Mouse (Mus musculus) T-helper 1 cell (primary cell): ENCODE results near the gene Prr15.

ENCODE experiments used
- in situ Hi-C: fragments of 300-600 bp; cut with MboI, MseI; formaldehyde crosslinking; loops from one replicate; pipeline ENCODE4 v1.15.1; 2025; ENCODE audit warnings: high pct_unique_total_duplicates

Prr15 gene

DNA sequence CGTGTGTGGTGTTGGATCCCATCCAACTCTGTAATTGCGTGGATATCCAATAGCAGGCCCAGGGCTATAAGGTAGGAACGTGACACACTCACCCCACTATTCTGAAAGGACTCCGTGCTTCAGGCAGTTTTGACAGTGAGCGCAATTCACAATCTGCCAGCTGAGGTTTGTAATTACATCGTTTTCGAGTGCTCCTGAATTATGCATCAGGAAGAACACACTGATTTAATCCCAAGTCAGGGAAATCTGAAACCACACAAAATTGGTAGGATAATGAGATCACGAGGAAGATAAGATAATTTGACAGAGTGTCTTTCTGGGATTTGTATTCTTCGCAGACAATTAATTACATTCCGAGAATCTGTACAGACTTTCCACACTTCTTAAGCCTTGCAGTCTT lies 6.1 kb downstream of the Prr15 start:
- in situ Hi-C loops: no loop called here

DNA sequence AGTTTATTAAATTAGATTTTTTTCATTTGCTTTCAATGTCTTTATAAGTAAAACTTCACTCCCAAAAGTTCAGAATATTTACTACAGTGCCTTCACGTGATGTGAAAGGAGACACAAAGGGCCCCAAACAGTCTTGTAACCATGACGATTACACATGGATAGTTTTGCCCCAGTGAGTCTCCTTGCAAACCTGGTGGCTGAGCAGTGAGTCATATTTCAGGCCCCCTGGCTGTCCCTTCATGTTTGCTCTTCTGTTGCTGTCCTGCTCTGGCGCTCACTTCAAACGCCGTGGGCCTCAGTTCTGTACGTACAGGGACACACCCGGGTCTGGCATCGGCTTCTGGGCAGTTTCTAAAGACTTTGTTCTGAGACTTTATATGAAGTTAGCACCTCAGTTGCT lies 6.6 kb downstream of the Prr15 start:
- in situ Hi-C loops: no loop called here

DNA sequence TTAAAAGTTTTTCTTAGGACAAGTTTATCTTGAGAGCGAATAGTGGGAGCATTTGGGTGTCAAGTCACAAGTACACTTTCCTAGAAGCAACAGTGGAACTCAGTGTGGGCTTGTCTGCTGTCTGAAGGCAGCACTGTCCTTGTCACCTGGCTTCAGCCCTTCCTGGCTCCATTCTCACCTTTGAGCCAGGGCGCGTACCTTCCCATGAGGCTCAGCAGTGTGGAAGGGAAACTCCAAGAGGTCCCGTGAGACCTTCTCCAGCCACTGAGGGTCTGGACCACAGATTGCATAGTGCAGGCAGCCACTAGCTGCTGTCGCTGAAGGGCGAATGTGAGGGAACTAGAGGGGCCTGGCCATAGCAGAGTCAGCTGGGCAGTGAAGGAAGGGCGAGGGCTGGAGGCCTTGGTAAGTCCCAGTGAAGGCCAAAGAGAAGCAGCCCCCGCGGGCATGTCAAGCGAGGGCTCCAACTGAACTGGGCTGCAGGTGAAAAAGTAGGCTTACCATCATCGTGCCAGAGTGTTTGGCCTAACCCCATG lies 7.5 kb downstream of the Prr15 start:
- in situ Hi-C loops: no loop called here

DNA sequence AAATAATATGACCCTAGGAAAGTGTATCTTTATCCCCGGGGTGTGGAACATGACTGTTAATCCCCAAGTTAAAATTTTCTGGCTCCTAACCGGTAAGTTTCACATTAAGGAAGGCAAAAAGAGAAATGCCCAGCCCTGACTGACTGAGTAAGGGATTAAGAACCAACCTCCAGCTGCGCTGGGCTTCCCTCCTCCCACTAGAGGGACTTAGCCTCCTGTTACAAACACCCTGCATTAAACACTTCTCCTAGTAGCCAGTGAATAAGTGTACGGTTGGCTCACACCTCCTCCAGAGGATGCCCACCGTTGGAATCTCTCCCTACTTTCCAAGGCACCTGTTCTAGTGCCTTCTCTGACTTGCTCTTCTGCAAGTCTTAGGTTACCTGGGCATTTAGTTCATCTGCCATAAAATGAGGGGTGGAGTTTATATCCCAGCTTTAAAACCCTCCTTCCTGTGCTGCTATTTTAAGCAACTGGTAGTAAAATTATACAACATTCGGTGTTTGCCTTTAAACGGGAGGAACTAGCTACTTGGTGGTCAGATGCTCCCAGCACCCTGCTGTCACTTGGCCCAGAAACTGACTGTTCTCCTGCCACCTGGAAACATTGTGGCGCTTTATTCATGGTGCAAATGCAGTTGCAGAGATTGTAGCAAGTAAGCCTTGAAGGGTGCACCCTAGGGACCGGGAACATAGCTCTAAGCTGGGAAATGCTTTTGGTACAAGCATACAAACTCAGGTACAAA lies 8.2 kb downstream of the Prr15 start:
- in situ Hi-C loops: no loop called here

DNA sequence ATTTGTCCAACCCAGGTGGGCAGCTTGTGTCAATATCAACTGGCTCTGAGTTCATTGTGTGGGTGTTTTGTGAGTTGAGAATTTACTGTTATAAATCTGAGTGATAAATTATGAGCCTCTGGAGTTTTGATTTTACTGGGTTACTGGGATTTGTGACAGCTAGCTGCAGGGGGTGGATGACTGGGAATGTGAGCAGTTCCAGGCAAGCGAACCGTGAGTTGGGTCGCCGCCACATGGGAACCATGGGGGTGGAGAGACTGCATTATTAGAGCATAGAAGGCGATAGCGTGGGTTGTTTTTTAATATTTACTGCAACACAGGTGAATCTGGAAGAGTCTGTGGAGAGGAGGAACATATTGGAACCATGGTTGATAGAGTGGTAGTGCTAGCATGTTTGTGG lies 11.7 kb downstream of the Prr15 start:
- in situ Hi-C loops: no loop called here

DNA sequence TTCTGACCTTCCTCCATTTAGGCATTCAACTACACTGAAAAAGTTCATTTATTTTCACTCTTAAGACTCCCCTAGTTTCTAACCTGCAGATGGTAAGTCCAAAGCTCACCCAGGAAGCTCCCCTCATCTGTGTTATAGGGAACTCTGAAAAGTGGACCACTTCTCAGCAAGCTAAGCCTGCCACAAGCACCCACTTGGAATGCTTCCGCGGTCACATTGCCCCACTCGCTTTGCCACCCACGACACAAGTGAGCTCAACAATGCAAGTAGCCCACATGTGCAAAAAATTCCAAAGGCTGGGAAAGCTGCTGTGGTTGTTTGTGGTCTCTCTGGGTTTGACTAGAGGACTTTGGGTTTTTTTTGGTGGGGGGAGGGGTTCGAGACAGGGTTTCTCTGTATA lies 15.5 kb downstream of the Prr15 start:
- in situ Hi-C loops: no loop called here

DNA sequence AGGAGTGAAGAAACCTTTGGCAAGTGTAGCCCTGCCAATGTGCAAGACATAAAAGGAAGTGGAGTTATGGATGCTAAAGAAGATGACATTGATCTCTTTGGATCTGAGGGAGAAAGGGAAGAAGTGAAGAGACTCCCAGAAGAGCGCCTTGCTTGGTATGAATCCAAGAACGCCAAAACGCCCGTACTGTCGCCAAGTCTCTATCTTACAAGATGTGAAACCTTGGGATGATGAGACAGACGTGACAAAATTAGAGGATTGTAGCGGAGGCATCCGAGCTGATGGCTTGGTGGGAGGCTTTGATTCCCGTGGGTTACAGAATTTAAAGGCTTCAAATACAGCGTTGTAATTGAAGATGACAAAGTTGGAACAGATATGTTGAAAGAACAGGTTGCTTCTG lies 16.6 kb downstream of the Prr15 start:
- in situ Hi-C loops: no loop called here

DNA sequence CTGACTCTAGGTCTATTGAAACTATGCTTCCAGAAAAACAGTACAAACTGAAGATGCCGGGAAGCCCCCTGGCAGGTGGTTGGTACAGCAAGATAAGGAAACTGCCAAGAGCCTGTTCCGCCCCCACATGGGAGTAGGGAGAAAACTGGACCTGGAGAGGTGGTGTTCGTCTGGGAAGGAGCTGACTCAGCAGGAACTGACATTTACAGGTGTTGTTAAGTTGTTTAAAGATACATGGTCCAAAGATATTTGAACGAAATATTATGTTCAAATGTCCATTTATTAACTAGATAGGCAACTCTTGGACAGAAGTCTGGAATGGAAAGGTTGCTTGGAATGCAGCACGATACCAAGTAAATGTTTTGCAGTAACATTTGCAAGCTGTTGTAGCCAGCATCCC lies 26.2 kb downstream of the Prr15 start:
- in situ Hi-C loops: no loop called here

DNA sequence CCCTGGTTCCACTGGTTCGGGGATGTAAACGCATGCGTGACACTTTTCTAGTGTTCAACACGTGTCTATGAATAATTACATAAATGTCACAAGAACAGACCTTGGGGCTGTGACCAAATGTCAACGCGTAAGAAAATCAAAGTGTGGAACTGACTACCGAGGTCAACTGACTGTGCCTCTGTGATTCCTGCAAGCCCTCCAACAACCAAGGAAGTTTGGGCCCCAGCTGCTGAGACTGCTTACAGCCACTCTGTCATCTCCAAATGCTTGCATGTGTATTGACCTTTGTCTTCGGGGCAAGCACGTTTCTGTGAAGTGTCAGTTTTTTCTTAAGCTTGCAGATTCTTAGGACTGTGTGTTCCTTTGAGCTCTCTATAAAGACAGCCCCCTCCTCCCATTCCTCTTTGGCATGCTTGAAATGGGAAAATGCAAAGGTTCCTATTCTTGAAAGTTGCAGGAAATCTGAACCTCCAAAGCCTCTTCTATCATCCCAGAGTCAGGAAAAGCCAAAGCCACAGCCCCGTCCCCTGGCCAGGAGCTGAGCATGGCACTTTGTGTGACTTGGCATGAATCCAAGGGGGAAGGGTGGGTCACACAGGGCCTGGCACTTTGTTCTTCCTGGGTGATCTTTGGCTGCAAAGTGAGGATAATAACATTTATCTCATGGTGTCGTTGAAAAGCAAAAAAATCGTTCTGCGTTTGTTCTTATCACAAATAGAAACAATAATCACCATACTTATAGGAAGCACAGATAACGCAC lies 27.5 kb downstream of the Prr15 start:
- in situ Hi-C loops: no loop called here

DNA sequence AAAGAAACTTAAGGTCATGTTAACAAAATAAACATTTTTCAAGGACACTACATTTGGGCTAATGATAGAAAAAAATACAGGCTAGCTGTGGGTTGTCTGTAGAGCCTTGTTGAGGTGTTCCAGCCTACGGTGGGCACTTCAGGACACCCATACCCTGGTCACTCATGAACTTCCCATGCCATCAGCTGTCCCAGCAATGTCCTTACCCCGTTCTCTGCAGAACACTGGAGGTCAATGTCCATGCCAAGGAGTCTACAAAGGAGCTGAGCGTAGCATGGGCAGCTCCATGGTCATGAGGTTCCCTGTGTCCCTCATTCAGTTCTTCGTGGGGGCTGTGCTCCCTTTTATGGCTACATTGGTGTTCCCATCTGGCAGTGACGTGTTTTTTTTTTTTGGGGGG lies 28.1 kb downstream of the Prr15 start:
- in situ Hi-C loops: no loop called here

DNA sequence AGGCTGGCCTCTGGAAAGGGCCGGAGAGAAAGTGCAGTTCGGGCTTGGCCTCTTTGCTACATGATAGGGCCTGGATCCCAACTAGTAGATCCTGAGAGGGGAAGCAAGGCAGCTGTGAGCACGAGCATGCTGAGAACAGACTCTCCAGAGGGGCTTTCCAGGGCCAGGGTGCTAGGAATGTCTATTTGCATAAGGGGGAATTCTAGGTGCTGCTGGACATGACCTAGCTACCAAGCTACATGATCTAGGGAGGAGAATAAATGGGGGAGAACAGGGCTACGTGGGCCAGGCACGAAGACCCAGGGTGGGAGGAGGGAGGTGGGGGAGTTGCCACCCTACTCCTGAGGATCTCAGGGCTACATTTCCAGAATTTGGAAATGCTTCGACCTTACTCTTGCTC lies 30.0 kb downstream of the Prr15 start:
- in situ Hi-C loops: no loop called here

DNA sequence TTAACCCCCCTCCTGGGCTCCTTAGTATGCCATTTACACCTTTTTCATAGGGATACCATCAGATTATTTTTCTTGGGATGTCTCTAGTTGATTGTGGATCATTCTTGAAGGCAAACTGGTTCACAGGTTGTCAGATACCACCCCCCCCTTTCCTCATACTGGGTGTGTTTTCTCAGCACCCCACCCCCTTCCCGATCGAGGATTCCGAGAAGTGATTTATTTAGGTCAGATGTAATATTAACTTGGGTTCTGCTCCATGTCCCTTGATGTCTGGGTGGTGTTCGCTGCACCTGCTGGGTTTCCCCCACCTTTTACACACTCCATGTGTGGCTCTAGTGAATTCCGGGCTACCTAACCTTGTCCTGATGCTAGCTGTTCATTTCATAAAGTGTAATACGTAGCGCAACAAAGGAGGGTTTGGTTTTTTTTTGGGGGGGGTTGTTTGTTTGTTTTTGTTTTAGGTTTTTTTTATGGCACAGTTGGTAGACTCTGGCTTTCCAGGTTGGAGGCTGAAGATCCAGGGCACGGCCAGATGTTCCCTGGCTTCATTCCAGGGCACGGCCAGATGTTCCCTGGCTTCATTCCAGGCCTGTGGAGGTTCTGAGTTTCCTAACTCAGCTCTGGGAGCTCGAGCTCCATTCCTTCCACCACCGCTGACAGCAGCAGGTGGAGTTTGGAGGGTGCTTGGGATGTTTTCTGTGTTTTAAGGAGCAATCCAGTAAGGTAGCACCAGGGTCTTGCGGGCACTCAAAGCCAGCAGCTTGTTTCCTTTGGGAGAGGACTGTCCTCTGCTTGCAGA lies 37.1 kb downstream of the Prr15 start:
- in situ Hi-C loops: no loop called here

DNA sequence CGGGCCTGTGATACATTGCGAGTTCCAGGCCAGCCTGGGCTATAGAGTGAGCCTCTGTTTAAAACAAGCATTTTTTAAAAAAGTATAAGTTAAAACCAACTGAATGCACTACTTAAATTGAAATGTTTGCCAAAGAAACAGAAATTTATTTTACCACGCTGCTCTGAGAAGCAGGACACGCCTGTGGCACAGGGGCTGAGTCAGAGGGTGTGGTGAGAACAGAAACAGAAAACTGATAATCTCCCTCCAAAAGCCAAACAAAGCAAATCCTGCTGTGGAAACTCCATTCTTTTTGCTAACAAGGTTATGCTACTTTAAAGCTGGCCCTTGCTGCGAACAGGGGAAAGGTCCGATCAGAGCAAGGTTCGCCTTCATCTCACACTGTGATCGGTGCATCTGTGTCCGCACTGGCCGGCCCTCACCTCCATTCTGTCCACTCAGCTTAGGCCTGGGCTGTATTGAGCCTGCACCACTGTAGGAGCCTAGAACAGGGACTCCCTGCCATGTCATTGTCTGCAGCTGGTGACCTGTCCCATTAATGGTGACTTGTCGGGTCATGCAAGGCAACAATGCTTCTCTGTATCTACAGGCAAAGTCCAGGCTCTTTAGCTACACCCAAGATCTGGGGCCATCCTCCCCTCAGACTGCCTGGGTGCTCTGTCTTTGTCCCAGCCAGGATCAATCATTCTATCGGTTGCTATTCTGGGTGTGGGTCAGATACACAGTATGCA lies 38.9 kb downstream of the Prr15 start:
- in situ Hi-C loops: no loop called here

DNA sequence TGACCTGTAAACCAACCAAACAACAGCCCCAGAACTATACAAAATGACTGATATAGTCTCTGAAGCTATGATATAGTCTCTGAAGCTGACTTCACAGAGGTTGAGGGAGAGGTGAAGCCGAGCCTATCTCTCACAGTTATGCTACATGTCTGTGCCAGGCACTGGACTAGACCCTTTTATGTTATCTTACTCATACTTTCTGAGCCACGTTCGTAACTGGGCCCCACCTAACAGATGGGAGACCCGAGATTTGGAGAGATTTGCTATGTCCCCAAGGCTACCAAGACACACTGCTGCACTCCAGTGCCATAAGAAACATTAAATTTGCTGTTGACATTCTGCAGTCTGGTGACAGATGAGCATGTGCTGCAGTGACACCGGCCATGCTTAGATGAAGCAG lies 41.0 kb downstream of the Prr15 start:
- in situ Hi-C loops: no loop called here

DNA sequence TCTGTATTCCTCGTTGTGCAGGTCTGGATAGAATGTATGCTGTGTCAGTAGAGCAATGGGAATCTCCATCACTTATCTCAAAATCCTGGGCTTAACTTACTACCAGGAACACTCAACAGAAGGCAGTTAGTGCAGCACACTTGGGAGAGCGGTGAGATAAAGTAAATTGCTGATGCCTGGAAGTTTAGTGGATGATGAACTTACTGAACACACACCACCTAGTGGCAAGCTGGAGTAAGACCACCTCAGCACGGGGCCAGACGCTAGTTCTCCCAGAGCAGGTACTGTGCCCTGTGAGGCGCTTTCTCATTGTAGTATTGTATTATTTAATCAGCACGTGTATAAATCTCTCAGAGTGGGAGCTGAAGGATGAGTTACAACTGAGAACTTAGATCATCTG lies 42.4 kb downstream of the Prr15 start:
- in situ Hi-C loops: no loop called here

DNA sequence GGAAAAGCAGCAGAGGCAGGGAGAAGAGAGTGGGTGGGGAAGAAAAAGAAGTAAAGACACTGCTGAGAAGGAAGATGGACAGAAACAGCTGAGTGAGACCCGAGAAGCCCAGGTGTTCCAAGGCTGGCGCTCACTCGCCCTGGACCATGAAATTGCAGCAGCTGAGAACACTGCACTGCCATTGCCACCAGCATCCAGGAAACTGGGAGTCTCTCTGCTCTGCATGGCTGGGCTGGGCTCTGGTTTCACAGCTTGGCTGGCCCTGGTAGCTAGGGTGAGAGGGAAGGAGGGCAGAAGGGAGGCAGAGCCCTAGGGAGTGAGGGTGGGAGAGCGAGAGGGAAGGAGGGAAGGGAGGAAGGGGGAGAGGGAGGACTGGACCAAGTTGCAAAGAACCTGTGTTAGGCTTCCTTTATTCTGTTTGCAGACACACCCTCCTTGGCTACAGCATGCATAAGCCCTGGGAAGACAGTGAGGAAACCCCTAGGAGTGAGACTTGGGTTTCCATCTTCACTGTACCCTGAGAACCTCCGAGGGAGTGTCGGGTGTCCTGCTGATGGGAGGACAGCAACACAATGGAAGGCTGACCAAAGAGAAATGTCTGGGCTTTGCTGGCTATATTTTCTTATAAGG lies 44.4 kb downstream of the Prr15 start:
- in situ Hi-C loops: no loop called here

DNA sequence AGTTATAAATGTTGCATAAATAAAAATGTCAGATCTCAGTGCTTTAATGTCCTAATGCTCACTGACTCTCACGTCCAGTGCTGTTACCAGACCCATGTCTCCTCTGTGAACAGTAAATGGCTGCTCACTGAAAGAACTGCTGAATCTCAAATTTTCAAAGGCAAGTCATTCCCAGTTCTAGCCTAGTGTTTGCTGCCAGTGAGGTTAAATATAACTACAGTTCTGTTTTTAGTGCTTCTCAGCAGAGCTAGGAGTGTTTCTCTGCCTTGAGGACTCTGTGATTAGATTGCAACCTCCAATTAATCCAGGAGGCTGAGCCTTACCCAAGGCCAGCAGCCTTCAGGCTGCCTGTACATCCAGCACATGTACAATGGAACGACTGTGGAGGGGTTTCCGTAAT lies 46.2 kb downstream of the Prr15 start:
- in situ Hi-C loops: no loop called here

DNA sequence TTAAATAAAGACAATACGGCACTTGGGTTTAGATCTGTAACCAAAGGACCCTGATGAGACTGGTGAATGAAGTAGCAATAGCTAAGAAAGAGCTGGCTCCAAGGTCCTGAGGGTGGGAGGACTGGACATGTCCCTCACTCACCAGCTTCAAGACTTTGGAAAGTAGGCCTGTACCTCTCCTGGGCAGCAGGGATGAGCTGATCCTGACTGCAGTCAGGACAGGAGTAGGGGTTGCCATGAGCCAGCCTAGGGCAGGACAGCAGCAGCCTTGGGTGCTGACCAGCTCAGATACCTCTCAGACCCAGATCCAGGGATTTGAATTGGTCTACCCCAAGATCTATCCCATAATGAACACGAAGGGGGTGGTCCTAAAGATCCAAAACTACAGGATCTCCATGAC lies 53.7 kb downstream of the Prr15 start:
- in situ Hi-C loops: no loop called here
